Mouse (Mus musculus) left cerebral cortex, adult 11 months (tissue): ENCODE measurements at regions not wholly inside any gene's neighbourhood (a gene's known extent, or its start where the extent isn't known, plus 50 kb on each side); places are given as distances from the start of the nearest gene placed in this dataset.

Experiments used
- DNase-seq: peaks from one replicate; pipeline ENCODE4 v3.0.0; 2022; ENCODE audit warnings: low spot score

DNA sequence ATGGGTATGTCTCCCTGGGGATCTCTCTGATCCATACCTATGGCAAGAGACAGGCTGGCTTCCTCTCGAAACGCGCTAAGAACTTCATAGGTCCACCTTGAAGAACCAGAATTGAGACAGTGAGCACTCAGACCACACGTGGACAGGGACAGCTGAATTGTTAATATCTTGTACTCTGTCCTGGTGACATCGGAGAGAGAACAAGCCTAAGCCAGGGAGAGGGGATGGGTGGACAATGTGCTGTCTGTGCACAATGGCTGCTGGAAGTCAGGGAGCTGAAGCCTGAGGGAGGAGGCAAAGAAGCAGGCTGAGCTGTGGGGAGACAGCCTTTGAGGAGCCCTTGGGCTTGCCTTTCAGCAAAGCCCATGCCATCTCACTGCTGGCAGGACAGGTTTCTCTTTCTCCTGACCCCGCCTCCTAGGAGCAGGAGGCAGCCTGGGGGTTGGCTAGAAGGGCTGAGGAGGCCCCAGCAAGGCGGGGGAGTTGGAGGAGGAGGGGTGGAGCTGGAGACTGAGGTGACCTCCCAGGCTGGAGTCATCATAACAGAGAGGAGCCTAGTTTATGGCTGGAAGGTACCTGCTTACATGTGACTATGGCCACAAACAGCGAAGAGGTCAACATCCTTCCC lies 238.6 kb upstream of the Stt3b start:
- no peak for DNase-seq

- no peak for DNase-seq
Observed at GRCm38 (mm10) chr9:115551080-115551479, 240.9 kb upstream of the Stt3b start.

- no peak for DNase-seq
Observed at GRCm38 (mm10) chr9:115551501-115551900, 241.3 kb upstream of the Stt3b start.

- DNase-seq, result no peak
Observed at GRCm38 (mm10) chr9:115558131-115558530, 247.9 kb upstream of the Stt3b start.

GRCm38 (mm10) chr9:115559521-115559920 lies 249.3 kb upstream of the Stt3b start:
- no peak for DNase-seq

GRCm38 (mm10) chr9:115561207-115561606 lies 251.0 kb upstream of the Stt3b start:
- no peak for DNase-seq

DNA sequence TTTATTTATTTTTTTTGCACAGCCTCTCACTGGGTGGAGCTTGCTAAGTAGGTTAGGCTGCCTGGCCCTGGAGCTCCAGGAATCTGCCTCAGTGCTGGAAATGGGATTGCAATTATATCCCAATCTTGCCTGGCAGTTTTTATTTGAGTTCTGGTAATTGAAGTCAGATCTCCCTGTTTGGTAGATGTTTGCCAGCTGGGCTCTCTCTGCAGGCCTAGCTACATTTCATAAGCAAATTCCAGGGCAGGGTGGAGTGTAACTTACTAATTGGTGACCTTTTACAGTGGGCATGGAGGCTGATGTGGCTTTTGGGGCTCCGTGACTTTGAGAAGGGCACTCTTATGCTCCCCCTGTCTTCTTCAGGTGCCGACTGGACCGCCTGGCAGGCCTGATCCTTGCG lies 252.6 kb upstream of the Stt3b start:
- DNase-seq, result no peak

- DNase-seq, result no peak
Observed at GRCm38 (mm10) chr9:115564366-115564765, 254.1 kb upstream of the Stt3b start.

GRCm38 (mm10) chr9:115568693-115569334 lies 258.6 kb upstream of the Stt3b start:
- DNase-seq, result no peak

DNA sequence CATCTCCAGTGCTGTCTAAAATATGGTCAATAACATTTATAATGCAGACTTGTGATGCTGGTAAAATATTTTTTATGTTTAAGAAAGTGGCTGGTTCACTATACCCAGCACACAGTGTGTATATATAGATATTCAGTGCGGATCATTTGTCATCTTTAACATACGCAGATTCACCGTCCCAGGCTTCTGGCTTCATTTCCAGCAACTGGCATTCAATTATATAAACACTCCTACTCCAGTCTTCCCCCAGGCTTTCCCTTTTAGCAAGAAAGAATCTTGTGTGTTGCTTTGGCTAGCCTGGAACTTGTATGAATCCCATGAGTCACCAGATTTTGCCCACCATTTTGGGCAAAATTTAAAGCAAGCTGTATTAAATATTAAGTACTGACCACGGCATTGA lies 260.8 kb upstream of the Stt3b start:
- DNase-seq, result no peak

GRCm38 (mm10) chr9:115581116-115581515 lies 270.9 kb upstream of the Stt3b start:
- DNase-seq, result no peak

- DNase-seq, result no peak
Observed at GRCm38 (mm10) chr9:115583548-115583947, 273.3 kb upstream of the Stt3b start.

DNA sequence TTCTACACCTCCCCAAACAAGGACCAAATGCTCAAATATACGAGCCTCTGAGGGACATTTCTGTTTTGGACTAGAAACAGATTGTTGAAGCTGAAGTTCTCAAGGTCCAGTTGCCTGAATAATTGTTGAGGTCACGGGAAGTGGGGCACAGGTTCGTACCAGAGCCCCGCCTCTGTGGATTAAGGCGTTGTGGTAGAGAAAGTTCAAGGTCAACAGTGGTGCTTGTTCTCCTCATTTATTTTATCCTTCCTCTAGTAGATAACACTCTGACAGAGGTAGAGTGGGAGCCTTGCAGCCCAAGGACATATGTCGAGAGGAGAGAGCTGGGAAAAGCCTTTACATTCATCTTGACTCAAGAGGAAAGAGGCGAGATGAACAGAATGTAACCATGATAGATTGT lies 274.7 kb upstream of the Stt3b start:
- no peak for DNase-seq

DNA sequence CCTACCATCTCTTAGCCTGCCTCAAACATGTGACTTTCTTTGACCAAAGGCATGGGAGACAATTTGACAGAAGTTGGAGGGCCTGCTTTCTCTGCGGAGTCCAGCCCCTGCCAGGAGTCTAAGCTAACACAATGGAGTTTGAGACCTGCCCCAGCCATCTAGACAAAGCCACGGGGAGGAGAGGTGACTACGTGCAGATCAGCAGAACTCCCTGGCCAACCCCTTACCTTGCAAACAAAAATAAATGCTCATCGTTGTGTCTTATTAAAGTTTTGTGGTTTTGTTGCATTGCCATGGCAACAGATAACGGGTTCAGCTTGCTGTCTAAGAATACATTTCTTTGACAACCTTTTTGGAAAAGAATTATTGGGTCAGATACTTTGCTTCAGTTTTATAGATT lies 282.2 kb upstream of the Stt3b start:
- no peak for DNase-seq

GRCm38 (mm10) chr9:115600228-115600627 lies 290.0 kb upstream of the Stt3b start:
- DNase-seq, result no peak

DNA sequence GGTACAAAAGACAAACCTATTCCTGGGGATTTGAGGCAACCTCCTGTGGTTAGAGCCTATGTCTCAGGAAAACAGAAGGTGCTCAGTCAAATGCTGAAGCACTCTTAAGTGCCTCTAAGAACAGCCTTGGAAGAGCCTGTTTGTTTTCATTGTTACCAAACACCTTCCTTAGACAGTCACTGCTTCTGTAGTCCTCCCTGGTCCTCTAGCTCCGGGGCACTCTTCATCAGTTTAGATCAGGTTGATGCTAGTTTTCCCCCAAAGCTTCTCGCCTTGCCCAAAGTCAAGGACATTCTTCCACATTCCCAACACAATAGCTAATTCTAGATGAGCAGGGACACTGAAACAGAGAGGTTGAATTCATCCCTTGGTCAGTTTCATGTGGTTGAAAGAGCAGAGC lies 290.6 kb upstream of the Stt3b start:
- DNase-seq, result no peak

GRCm38 (mm10) chr9:115602772-115603171 lies 292.6 kb upstream of the Stt3b start:
- DNase-seq, result no peak

DNA sequence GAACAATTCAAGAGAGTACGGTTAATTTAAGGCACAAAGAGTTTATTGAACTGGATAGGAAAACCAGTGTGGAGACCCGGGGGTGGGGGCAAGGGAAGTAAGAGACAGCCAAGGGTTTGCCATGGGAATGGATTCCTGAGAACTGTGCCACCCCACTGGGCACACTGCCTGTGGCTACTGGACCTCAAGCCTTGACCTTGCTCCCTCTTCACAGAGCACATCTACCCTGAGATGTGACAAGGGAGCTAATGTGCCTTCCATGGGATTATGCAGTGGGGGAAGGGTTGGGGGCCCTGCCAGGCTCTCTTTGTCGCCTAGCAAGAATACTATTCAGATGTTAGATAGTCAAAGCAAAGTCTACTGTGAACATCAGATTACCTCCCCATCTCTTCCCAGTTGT lies 294.2 kb upstream of the Stt3b start:
- peak; percentile 34 for DNase-seq

GRCm38 (mm10) chr9:115604968-115605682 lies 294.9 kb upstream of the Stt3b start:
- no peak for DNase-seq

DNA sequence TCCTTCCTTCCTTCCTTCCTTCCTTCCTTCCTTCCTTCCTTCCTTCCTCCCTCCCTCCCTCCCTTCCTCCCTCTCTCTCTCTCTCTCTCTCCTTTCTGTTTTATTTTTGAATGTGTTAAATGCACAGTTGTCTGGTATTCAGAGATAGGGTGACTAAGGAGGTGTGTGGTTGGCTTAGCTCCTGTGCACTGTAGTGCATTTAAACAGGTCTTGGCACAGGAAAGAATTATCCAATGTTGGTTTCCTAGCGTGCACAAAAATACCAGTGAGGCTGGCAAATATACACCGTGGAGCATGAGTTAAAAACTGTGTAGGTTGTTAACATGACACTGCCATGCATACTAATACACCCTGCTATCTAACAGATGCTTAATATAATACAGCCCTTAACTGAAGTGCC lies 297.7 kb upstream of the Stt3b start:
- DNase-seq, result no peak

GRCm38 (mm10) chr9:115608377-115608776 lies 298.2 kb upstream of the Stt3b start:
- no peak for DNase-seq

DNA sequence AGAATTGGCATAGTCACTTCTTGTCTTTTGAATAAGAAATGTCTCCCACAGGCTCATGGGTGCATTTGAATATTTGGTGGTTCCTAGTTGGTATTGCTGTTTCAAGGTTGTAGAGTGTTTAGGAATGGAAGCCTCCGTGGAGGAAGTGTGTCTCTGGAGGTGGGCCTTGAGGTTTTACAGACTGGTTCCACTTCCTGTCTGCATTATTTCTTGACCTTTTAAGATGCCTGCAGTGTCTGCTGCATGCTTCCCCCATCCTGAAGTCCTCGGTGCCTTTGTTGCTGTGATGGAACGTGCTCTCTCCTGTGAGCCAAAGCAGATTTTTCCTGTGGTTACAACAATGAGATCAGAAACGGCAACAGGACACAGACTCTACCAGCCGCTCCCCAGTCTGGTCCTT lies 299.4 kb upstream of the Gadl1 start:
- DNase-seq, result no peak

DNA sequence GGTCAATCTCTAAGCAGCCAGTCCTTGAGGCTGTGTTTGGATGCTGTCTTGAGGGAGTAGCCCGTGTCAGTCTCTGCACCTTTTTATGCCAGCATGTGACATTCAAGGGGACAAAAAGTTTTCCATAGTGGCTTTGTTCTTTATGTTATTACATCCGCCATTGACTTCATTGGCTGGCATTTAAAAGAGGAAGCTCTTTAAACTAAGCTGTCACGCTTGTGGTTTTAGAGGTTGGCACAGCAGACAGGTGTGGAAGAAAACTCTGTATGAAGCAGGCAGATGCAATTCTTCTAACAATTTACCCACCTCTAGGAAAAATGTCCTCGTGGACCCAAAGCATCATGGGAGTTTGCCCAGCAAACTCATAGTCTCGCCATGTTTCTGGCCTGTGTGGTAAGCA lies 297.5 kb upstream of the Gadl1 start:
- no peak for DNase-seq

- DNase-seq, result no peak
Observed at GRCm38 (mm10) chr9:115612908-115613307, 296.3 kb upstream of the Gadl1 start.
